Mouse (Mus musculus): ENCODE measurements around the gene Thap7.

Gene Thap7

GRCm38 (mm10) chr16:17488478-17489468, 42.2 kb downstream of the Thap7 start:
- no peak for DNase-seq (ENCODE audit: low spot score)

- no peak for DNase-seq (ENCODE audit: low spot score)
Measured at GRCm38 (mm10) chr16:17486505-17486904, 44.4 kb downstream of the Thap7 start.

GRCm38 (mm10) chr16:17481465-17481864, 49.5 kb downstream of the Thap7 start:
- DNase-seq (ENCODE audit: low spot score): no peak

GRCm38 (mm10) chr16:17478331-17478943, 52.5 kb downstream of the Thap7 start:
- DNase-seq (ENCODE audit: low spot score): no peak
